Mouse (Mus musculus) frontal cortex, postnatal 10 days (tissue): Measurements from ENCODE around the gene Rfesd.

Experiments
- DNase-seq, 2 experiments: peaks; one replicate each; pipeline ENCODE4 v3.0.0; 2022; ENCODE audit warnings: low spot score in 2 of 2, mixed read lengths in 1 of 2

Gene Rfesd

DNA sequence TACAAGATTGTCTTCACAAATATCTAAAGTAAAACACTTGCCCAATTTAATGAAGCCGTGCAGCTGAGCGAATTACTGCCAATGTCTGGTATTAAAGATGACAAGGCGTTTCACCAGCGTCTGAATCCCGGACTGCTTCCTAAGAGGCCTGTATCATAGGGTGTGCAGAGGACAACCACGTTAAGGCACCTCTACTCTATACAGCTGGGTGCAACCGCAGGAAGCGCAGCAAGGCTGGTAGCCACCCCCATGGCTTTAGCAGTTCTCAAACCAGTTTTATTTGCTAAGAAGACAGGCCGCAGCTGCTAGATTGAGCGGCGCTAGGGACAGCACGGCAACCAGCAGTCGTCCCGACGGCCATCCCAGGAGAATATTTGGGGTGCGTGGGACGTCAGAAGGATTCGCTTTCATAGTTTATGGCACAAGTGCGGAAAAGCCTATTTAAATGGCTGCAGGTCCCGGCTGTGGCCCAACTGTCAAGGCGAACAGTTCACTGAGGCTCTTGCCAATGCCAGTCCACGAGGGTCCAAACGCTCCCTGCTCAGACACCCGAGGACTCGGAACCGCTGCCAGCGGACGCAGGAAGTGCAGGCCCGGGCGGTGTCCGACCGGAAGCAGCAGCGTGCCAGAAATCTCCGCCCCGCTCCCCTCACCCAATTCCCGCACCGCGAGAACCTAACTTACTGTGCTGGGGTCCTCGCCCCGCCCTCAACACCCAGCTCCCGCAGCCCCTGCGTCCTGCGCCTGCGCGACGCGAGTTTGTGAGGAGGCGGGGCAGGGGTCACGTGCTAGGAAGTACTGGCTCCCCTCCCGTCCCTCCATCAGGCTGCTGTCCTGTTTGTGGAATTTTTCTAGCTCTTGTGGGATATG lies at the start of gene Rfesd:
Gene Rfesd, minus strand, starts transcription at position 746 of the 870 bp plus-strand sequence.
- peak; percentile 97 for DNase-seq

DNA sequence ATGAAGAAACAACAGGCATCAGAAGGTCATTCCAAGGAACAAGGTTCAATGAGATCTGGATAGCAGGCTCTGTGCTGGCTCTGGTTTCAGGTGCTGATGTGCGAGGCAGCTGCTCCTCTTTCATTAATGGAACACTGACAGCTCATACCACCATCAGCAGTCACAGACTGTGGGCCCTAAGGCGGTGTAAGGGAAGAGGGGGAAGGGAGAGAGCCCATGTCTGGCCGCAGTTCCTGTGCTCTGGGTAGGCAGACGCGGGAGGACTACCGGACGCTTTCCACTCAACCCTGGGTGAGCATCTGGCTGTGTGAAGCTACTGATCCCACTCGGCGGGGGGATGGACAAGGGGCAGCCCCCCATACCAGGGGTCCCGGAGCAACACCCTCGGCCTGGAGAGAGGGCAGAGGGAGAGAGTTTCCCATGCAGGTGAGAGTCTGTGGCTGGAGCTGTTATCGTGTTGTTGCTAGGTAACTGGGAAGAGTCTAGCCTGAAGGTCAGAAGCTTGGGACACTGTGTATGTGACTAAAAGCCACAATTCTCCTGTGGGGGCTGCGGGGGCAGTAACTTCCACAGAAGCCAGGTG lies 45.9 kb upstream of the Rfesd start:
- no peak for DNase-seq

DNA sequence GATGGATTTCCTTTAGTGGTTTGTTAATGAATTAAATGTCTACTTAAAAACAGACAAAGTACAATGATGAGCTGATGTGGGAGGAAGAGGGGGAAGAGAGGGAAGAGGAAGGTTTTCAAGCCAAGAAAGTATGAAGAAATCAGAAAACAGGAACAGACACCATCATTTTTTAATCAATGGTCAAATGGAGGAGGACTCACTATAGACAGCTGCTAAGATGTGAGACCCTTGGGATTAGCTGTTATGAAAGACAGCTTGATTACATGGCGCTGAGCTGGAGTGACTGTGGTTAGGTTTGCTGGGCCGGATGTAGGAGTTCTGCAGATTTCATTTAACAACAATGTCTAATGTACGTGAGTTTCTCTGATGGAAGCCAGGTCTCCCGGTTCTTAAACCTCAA lies 45.0 kb upstream of the Rfesd start:
- DNase-seq: no peak

DNA sequence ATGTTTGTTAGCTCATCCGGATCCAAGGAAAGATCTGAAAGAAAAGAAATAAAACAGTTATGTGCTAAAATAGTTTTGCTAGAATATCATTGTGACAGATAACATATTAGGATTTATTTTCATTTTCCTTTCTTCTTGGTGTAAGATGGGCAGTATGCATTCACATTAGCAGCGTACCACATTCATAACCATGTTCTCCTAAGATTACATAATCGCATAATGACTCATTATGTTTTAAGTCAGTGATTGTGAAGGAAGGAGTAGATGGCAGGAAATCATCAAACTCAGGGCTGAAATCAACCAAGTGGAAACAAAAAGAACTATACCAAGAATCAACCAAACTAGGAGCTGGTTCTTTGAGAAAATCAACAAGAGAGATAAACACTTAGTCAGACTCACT lies 44.0 kb upstream of the Rfesd start:
- no peak for DNase-seq

DNA sequence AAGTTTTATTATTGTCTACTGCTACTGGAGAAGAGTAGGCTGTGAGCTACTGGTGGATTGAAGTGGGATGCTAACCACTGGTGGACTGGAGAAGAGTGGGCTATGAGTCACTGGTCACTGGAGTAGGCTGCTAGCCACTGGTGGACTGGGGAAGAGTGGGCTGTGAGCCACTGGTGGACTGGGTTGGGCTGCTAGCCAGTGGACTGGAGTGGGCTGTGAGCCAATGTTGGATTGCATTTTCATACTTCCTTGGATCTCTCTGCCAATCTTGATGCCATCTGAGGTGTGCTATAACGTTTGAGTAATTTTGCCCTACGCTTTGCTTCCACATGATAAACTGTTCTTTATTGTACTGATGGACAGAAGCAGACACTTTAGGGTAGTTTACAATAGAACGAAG lies 43.6 kb upstream of the Rfesd start:
- no peak for DNase-seq

DNA sequence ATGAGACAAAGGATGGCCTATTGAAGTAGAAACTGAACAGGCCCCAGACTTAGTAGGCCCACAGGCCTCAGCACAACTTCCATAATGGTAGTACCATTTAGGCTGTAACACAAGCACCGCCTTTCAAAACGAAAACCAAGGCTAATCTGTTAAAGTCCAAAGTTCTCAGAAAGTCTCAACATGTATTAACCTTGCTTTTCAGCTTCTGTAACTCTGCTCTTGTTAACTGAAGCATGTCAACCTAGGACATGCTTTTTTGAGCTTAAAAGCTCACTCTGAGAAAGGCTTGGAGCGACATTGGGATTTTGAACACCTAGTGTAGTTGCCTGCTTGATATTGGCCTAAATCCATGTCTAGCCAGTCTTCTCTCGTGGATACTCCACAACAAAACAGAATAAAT lies 41.1 kb upstream of the Rfesd start:
- DNase-seq: no peak

DNA sequence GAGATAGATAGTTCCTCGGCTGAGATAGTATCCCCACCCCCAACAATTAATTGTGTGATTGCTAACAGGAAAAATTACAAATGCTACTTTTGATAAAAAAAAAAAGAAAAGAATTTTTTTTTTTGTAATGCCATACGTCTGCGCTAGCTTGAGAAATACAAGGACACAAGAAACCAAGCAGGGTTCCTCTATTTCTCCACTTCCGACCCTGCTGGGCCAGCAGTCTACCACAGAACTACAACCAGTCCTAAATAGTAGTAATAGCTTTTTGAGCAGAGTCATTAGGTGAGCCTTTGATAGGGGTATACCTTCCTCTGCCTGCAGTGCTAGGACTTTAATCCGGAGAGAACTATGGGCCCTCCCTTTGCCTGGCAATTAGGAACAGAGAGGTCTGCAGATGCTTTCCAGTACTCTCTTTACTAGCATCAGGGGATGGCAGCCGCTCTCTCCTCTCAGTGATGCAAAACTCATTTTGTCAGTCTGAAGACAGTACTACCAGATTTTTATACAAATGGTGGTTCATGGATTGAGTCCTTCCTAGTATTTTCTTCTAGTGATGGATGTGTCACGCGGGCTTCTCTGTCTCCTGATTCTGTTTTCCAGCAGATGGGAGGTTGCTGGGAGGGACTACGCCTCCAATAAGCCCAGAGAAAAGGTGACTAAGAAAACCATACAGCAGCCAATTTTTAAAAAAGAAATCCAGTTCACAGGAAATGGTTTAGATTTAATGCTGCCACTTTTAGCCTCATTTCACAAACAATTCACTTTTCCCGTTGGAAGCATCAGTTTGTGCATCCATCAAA lies 38.9 kb upstream of the Rfesd start:
- no peak for DNase-seq

DNA sequence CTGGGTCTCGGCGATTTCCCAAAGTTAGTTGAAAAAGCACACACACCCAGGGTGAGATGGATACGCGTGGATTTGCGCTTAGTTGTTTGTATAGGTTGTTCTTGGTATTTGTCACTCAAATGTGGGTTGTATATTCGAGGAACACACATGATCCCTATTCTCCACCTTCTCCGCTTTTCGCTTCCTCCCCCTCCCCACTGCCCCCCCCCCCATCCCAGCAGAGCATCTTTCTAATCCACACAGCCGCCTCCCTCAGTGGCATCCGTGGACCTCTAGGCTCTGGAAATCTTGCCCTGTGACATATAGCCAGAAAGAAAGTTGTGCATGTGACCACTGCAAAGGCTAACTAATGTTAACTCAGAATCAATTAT lies 38.4 kb upstream of the Rfesd start, which contains the start of gene Gpr150:
Gene Gpr150, minus strand, starts transcription at position 101 of the 371 bp plus-strand sequence.
- no peak for DNase-seq

DNA sequence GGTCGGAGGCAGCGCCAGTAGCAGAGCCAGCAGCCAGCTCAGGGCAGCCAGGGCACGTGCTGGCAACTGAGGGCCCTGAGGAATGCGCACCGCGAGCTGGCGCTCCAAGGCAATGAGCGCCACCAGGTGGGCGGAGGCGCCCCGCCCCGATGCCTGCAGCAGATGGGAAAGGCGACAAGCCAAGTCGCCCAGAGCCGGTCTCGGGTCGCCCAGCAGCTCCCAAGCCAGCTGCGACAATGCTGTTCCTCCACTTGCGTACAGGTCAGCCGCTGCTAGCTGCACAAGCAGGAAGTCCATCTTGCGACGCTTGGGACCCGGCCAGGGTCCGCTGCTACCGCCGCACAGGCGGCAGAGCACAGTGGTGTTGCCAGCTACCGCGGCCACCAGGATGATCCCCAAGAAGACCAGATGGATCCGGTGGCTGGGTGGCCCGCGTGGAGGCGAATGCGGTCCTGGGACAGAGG lies 37.8 kb upstream of the Rfesd start:
- peak; percentile 53 to 70 for DNase-seq

DNA sequence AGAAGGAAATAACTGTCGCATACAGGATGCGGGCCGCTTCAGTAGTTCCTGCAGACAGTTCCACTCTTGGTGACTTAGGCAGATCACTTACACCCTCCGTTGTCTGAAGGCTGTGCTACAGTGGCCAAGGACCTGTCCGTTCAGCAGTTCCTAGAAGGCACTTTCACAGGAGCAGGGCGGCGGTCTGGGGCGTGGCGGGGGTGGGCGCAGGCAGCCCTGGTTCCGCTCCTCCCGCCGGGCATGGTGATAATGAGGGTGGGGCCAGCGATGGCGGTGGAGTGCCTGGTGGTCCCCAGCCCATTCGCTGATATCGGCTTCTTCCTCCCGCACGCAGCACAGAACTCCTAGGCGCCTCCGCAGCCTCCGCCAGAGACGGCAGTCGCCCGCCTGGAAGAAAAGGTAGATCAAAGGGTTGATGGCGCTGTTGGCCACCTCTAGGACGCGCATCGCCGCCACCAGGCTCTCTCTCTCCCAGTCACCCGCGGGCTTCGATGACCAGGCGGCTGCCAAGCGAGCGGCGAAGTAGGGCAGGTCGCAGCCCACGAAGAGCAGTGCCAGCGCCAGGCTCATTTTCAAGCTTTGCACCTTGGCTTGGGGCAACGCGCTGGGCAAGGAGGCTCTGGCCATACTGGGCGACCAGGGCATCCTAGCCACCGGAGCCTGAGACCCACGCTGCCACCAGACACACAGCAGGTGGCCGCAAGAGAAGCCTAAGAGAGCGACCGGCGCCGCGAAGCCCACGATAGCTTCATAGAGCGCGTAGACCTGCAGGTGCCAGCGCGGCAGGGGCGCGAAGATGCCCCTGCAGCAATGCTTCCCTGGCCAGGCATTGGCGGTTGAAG lies 37.1 kb upstream of the Rfesd start:
- peak in 1 of 2 experiments; percentile 32 for DNase-seq

DNA sequence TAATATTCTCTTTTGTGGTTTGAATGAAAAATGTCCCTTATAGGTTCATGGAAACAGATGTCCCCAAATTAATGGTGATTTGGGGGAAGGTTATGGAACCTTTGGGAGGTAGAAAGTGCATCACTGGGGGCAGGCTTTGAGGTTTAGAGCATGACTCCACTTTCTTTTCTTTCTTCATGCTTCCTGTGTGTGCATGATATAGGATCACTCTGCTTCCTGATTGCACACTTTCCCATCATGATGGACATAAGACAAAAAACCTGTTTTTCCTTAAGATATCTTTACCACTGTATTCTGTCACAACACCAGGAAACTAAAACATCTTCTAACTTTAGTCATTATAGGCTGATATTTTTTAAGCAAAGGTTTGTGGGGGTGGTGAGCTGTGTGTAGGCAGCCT lies 26.5 kb upstream of the Rfesd start:
- no peak for DNase-seq

DNA sequence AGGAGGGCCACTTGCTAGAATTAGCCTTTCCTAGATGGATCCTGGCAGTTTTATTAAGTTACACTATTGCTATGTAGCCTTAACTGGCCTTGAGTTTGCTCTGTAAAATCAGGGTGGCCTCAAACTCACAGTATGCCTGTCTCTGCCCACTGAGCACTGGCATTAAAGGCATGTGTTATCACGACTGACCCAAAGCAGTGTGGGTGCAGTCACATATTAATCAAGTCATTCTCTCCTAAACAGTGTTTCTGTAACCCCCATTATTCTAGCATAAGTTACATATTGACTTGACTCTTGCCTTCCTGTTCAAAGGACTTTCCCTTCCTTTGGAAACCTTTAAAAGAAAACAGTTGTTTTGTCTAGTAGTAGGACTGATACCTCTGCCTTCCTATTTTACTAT lies 23.9 kb upstream of the Rfesd start:
- no peak for DNase-seq

DNA sequence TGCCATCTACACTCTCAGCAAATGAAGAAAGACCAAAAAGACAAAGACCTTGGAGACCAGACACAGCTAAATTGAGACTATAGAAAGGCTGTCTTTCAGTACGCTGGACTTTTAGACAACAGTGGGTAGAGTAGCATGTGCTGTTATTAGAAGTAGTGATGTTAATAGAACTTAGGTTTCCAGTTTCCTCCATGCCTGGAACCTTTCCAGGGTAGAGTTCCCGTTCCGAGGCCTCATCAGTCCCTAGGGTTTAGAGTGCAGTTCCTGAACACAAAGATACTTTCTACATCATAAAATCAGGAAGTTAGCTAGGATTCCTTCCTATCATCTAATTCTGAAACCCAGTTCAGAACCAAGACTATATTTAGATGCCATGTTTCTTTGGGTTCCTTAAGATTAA lies 6.1 kb upstream of the Rfesd start:
- no peak for DNase-seq

DNA sequence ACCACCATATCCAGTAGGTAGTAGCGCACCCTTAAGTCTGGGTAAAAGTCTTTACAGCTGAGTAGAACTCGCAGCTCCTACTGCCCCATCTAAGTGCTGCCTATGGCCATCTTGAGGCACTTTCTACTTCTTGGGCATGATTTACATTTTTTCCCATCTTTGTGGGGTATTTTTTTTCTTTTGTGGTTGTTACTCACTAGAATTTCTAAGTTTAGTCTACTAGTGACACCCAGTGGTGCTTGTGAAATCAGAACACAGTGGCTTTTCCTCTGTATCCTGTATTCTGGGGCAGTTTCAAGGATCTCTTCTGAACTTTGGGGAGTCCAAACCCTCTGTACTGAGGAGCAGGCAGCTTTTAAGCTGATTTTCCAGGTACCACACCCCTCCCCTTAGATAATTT lies 3.3 kb upstream of the Rfesd start:
- DNase-seq: no peak

DNA sequence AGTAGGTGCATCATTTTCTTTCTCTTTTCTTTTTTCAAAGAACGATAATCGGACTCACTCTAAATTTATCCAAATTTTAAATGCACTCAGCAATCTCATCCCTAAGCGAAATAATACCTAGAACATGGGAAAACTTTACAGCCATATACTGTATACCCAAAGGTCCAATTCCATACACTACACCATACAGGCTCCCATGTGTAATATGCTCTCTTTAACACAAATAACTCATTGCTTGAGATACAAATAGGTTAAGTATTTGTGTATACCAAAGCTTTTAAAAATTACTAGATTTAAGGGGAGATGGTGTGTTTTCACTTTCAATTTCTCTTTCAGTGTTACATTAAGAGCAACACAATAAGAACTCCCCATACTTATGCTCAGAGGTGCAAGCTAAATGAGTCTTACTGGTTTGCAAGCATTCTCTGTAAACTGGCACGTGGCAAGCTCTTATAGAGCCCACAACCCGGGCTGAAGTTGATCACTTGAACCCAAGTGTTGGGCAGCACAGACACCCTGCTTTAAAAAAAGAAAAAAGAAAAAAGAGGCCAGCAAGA lies 403 bp upstream of the Rfesd start:
- no peak for DNase-seq

DNA sequence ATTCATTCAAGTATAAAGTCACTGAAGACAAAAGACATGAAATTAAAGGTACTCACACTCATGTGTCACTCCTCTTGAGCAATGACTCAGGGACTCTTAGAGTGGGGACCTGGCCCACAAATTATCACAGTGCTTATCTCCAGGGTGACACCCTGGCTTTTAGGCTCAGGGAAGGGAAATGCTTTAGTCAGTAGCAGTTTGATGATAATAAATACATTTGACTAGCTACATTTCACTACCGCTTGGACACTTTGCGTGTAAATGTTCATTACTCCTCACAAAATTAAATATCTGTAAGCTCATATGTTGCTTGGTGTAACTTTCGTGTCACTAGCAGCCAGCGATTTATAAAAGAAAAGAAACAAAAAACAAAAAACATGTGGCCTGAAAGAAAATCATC lies 1.1 kb downstream of the Rfesd start:
- no peak for DNase-seq

DNA sequence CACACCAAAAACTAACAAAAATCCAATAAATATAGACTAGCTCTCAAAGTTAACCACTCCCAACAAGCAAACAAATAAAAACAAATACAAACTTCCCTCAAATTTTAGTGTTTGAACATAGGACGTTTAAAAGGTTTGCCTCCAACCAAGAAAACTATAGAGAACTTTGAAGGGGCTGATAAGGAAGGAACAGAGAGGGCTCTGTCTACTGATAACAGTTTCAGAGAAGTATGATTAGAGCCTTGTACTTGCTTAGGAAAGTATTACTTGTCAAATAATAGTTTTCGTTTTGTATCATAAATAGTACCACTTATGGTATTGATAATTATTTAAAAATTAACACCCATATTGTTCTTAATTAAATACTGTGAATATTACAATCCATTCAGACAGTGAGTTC lies 4.0 kb downstream of the Rfesd start:
- DNase-seq: no peak

DNA sequence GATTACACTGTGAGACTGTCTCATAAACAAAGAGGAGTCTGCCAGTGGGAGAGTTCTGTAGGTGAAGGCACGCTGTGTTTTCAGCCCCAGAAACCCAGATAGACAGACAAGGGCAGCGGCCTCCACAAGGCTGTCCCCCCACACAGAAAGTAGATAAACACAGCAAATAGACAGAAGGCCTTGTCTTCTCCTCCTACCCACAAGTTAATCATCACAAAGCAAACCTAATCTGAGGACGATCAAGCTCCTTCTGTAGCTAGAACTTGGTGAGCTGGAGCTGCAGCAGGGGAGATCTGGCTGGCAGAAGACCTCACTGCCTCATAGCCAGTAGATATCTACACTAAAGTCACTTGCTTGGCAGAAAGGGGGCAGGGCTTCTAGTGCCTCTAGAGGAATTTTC lies 15.2 kb downstream of the Rfesd start:
- DNase-seq: no peak

DNA sequence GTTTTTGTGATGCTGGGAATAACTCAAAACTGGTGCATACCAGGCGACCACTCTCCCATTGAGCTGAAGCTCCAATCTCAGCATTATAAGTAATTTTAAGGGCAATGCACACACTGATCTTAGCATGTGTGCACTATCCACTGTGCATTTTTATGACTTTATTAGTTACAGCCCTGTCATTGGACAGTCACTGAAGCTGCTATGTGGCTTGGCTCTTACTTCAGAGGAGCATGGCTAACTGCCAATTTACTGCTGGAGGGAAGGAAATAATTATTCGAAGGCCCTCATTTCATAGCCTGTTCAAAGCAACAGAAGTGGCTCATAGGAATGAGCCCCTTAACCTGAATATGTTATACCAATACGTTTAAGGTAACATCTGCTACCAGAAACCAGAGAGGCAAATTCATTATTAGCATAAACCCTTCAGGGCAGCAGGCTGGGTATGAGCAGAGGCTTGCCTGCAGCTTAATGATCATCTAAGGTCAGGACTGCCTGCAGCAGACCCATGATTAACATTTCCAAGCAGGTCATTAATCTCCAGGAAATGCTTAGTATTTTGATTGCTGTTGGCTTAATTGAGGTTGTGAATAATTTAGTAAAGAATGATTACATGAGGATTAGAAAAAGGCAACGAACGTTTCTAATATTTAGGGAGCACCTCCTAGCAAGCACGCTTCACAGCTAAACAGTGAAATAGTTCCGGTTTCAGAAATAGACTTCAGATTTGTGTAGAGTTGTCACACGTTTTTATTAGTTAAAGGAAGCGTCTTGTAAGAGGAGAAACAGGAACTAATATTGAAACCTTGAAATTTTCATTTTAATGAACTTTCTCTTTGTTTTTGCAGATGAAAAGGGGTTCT lies 26.1 kb downstream of the Rfesd start:
- DNase-seq: no peak

DNA sequence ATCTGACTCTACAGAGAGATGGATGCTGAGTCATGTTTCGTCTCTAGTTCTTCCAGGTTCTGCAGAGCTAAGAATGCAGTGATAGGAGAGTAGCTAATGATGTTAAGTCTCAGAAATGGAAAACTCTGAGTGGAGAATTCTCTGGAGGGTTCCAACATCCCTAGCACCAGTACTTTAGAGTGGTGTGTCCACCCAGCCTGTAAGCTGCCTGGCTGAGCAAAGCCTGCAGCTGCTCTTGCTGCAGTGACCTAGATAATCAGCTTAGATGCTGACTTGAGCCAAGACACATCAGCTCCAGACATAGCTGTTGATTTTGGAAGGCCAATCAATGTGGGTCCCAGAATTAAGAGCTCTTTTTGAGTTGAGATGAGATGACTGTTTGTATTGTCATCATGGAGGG lies 30.4 kb downstream of the Rfesd start:
- no peak for DNase-seq
